Mouse (Mus musculus): ENCODE results near the gene Fam89b.
A peak's percentile ranks its signal among the peaks of the same experiment; 100 is the strongest.

Fam89b gene

DNA sequence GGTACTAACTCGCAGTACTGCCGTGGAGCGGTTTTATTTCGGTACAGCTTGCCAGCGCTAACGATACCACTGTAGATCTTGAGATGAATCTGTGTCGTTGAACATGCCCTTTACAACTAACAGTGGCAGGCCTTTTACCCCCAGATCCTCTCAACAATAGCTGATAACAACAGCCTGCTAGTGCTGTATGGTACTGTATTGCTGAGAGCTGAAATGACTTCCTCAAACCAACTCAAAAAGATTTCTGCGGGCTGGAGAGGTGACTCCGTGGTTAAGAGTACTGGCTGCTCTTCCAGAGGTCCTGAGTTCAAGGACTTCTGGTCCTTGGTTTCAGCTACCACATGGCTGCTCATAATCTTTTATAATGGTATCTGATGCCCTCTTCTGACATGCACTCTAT, 4.9 kb upstream of the Fam89b start:
- DNase-seq = no peak

DNA sequence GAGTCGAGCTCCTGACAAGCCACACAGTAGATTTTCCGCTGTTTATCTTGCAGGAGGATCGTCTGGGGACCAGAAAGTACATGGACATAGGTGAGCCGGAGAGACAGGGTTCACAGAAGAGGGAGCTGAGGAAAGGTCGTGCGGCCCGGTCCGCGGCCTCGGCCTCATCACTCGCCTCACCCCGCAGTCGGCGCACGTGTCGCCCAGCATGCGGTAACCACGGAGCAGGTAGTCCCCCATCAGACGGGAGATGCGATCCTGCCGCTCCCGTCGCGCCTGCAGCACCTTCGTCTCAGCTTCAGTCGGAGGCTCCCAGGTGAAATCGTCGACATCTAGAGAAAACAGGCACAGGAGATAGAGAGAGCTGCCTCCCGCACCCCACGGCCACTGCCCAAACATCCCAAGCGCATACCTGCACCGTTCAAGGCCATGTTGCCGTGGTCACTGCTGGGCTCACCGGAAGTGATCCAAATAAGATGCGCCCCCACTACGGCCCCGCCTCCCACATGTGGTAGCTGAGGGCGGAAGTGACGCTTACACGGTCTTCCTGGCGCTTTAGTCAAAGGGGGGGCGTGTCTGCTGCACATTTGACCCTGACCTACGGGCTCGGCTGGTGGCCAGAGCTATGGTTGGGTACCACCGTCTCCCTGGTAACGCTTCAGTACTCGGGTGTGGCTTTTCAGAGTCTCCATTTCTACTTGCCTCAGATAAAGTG, 2.0 kb upstream of the Fam89b start:
- peak; percentile 93 for DNase-seq

DNA sequence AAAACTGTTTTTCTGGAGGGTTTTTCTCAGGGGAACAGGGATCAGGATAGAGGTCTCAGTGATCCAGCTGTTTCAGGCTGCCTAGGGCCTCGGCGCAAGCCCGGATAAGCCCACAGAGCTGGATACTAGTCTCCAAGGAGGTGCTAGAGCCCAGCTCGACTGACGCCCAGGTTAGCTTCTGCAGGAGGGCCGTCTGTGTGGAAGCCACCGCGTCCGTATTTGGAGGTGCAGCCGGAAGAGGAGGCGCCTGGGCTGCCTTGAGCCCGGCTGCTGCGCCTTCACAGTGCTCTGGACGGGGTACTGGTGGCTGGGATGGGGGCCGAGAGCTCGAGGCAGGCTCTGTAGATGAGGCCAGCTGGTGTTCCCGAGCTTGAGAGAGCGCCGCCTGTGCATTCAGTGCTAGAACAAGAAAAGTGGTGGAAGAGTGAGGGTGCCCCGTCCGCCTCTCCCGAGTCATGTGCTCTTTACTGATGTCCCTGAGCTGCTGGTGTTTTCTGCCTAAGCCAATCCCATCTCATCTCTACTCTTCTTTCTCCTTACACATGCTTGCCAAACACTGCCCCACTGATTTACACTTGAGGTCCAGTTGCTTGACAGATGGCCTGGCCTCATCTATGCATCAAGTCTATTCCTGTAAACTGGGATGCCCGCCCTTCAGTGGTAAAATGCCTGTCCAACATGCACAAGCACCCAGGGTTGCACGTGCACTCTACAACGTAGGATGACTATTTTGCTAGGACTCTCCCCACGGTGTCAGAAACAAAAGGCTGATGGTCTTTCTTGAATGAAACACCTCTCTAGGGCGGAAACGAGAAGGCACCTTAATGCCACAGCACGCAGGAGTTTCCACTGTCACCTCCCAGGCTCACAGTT, 1.1 kb upstream of the Fam89b start:
- DNase-seq = peak; percentile 24

DNA sequence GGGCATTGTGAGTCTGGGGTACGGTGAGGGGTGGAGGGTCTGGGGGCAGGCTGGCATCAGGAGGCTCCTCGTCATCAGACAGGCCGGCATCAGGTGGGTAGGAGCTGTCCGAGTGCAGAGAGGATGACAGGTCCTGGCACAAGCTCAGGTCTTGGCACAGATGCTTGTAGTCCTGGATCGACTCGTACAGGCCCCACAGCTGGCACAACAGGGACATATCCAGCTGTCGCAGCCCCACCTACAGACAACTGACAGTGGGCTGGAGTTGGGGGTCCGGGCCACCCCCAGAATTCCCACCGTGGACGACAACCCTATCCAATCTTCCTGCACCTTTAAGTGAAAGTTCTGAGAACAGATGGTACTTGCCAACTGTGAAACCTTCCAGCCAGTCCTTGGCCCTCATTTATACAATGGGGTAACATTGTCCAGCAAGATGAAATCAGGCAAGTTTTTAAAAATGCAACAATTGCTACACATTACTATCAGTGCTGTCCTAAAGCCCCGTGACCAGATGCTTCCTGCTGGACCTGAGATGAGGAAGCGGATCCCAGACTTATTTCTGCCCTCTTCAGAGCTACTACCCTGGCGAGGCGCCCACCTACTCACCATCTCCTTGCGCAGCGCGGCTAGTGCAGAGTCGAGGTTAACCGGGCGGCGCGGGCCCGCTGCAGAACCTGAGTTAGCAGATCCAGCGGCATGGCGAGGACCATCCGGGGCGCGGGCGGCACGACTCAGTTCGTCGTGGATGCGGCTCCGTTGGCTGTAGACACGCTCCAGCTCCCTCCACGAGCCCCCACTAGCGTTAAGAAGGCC, 616 bp downstream of the Fam89b start:
- peak; percentile 34 for DNase-seq

DNA sequence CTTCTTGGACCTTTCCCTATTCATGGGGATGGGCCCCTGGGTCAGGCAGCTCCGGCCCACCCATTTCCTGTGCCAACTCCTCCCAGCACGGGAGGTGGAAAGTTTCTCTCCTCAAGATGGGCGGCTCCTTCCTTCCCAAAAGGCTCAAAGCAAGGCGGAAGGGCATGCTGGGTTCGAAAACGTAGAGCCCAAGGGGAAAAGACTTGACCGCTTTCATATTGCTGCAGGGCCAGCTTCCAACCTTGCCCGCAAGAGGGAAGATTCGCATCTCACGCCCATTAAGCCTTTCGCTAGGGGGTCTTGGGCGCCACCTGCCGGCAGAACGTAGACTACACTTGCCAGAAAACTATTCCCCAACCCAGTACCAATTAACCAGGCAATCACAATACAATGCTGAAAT, 1.8 kb downstream of the Fam89b start:
- peak; percentile 78 for DNase-seq

DNA sequence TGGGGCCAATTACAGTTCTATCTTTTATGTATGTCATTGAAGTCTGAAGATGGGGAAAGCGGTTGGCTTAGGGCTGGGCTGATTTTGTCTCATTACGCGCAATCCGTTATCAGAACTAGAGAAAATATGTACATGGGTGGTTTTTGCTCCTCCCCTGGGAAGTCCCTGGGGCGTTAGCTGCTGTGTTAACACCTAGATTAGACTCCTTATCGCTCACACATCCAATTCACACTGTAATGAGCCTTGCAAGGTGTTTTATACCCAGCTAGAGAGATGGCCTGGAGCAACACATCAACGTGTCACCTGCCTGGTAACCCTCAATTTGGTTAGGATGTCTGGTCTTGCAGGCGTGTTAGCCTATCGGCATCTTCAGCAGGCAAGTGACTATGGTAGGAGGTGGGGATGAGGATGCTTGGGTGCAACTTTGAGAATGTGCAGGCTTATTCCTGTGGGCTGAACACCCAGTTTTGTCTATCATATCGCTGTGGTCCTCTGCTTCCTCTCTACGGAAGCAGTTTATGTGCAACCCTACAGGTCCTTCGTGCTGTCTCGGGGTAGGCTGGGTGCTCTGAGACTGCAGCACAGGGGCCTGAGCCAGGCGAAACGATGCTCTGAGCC, 2.4 kb downstream of the Fam89b start:
- DNase-seq = no peak

DNA sequence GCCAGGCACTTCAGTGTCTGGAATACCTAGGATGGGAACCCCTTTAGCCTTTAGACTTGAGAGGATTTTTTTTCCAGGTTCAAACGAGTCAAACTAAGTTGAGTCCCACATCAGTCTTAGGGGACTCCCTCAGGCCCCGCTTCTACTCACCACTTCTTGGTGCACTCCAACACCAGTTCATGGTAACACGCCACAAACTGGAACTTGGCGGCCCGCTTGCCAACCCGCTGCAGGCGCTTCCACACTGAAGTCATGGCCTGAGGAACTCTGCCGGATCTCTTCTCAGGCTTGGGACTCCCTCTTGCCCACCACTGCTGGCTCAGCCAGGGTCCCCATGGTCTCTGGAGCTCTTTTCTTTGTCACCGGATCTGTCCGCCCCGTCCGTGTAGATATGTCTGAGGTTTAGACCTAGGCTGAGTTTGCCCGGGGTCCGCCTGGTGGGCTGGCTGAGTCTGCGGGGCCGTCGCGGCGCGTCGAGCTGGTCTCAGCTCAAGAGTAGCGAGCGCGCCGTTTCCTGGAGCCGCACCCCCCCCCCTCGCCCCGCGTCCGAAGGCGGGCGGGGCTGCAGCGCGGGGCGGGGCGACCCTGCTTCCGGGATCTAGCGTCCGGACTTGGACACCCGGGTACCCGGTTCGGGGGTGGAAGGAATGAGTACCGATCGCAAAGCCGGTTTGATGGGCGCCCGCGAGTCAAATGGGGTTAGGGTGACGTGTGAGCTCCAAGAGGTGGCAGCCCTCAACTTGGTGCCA, 3.5 kb downstream of the Fam89b start, which contains the start of gene Ehbp1l1:
Ehbp1l1 (minus strand) TSS at position 551 of the 749 bp plus-strand sequence.
- peak; percentile 48 for DNase-seq

DNA sequence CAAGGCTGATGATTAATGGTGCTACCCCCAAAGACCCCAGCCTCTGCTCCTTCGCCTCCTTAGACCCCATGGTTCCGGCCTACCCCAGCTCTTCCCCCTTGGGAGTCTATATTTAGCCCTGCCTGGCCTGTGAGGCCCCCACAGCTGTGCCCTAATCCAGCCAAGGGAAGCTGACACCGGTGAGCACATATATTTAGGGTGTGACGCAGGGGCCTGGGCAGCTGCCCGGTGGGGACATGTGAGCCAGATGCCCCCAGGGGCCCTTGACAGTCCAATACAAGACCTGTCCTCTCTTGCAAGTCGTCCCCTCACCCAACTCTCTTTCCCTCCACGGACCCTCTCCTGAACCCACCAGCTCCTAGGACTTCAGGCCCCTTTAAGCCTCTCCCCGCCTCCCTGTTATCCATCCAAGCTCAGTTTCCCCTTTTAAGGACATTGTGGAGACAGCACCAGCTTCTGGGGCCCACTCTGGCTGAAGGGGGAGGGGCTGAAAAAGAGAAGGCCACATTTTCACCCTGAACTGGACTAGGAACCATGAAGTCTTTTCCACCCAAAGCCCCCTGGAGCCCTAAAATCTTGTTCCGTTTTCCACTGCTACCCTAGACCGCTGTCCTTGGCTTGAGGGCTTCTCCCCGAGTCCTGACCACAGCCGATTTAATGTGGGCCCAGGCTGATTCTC, 4.3 kb downstream of the Fam89b start:
- DNase-seq = peak; percentile 53

DNA sequence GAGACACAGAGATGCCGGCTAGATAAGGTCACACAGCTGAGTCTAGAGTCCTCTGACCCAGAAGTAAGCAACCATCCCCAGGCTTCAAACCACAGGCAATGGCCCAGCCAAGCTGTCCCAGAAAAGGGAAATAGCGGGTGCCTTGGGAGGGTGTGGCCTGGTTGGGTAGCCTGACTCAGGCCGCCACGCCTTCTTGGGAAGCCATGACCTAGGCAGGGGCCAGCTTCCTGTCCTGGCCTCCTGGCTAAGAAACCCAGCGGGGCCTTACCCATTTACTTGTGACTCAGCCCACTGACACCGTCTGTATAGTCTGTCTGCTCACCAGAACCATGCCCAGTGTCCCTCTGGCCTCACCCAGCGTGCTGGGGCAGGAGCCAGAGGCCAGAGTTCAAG, 4.9 kb downstream of the Fam89b start:
- DNase-seq = peak; percentile 82

DNA sequence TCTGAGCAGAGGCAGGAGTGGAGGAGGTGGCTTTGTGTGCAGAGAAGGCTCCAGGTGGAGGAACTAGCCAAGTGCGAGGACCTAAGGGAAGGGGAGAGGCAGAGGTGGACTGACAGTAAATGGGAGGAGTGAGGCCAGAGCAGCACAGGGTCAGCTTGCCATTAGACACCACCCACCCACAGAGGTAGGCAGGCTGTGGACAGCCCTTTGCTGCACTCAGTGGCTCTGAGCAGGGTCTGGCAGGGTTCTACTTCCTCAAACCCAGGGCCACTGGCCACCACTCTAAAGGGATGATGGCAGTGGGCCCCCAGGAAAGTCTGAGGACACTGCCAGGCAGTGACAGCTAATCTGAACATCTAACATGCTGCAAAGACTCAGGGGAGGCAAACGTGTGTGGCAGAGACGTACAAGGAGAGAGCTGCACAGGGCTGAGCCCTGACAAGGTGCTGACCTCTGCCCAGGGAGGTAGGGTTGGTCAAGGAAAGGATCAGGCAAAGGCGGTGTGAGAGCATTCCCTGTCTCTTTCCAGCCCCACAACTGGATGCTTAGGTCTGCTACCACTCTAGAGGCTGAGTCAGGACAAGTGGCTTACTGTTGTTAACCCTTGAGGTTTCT, 5.4 kb downstream of the Fam89b start:
- DNase-seq = no peak

DNA sequence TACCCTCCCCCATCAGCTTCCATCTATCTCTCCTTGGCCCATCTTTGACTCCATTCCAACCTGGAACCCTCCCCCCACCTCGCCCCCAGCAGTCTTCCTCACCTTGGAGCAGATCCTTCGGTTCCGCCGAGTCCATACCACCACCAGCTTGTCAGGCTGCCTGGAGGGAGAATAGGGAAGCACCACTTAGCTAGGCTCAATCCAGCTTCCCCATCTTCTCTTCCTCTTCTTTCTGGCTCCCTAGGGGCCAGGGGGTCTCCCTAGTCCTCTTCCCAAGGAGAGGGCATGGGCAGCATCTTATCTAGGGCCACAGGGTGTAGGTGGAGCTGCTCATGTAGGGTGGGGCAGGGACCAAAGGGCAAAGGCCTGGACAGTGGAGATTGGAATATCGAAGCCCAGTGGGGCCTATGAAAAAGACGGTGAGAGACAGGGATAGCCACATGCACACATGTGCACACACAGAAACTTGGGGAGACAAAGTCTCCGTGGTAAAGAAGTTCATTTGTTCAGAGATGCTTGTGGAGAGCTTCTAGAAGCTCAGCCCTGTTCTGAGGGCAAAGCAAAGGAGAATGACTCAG, 6.5 kb downstream of the Fam89b start:
- DNase-seq = no peak

DNA sequence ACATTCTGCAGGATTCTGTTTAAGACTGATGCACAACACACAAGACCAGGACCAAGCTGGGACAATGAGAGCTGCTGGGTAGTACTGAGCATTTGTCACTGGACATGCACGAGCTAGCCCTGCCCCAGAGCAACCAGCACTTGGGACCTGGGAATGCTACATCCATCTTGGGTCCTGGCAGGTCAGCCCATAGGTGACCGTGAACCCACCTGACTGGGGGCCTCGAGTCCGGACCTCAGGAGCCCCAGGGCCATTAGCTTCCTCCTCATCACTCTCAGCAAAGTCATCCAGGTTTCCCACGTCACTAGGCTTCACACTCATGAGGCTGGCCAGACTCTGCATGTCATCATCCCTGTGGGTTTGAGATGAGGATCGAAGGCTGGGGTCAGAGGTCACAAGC, 8.2 kb downstream of the Fam89b start:
- DNase-seq = no peak

DNA sequence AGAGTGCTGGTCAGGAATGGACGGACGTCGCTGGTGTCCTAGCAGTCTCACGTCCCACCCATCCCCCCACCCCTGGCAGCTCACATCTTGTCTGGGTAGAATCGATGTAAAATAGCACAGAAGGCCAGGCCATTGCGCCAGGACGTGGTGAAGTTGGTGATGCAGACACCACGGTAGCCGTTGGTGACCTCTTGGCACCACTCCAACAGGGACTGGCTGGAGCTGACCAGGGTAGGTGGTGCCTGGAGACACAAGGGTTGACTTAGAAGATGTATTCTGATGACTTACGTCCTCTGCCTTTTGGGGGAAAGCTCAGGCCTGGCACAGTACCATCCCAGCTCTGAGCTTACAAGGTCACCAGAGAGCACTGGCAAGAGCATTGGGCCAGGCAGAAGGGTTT, 12.5 kb downstream of the Fam89b start:
- no peak for DNase-seq

DNA sequence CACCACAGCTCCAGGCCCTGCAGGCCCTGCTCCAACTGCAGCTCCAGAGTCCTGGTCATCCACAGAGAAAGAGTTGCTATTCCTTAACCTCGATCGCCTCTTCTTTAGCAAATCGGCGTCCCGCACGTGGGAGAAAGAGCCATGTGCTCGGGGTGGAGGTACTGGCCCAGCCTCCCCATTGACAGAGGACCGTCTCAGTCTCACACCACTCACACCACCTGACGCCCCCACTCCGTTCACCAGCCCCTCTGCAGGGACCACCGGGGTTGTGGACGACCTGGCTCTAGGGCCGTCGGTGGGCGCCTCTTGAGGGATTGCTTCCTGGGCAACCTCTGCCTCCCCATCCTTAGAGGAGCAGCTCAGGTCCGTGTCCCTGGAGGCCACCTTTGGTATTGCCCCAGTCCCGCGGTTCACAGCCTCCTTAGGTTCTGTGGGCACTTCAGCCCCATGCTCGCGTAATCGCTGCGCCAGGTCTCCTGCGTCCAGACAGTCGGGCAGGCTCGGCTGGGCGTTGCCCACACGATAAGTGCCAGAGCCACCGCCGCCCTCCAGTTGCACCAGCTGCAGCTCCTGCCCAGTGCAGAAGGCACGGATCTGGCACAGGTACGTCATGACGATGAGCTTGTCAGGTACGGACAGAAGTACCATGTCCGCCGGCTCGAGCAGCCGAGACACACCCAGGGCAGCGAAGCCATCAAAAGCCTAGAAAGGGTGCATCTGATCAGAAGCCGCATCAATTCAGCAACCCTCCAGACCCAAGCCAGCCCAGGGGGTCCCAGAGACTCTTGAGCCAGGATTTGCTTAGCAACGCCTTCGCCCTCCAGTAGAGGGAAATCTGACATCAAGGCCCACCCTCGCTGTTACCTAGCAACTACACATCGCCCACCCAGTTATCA, 13.4 kb downstream of the Fam89b start:
- DNase-seq = no peak

DNA sequence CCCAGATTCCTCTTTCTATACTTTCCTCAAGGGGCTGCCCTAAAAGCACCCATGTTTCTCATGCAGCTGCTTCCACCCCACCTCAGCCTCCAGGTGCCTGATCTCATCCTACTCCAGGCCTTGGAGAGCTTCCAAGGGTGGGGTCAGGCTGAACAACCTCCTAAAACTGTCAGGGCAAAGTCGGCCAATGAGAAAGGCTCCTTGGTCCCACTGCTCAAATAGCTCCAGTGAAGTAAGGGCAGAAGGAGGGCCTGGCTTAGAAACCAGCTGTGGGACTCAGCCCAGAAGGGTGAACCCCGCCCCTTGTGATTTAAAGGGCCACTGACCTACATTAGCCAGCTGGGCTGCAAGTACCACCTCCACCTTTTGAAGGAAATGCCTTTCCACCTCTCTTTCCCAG, 15.7 kb downstream of the Fam89b start:
- DNase-seq = peak; percentile 82

DNA sequence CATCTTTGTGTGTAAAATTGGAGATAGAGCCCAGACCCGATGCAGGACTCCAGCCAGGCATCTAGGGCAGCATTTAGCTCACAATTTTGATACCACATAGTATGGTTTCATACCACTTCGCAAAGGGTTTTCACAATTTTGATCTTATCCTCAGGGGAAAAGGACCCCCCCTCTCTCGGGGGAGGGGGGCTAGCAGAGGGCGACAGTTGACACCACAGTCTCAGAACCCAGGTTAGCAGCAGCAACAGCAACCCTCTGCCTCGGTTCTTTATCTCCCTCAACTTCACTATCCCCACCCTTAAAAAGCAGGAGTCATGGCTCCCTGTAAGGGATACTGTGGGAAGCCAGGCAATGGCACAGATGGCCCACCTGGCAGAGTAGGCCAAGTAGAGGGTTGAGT, 16.2 kb downstream of the Fam89b start:
- DNase-seq = no peak

DNA sequence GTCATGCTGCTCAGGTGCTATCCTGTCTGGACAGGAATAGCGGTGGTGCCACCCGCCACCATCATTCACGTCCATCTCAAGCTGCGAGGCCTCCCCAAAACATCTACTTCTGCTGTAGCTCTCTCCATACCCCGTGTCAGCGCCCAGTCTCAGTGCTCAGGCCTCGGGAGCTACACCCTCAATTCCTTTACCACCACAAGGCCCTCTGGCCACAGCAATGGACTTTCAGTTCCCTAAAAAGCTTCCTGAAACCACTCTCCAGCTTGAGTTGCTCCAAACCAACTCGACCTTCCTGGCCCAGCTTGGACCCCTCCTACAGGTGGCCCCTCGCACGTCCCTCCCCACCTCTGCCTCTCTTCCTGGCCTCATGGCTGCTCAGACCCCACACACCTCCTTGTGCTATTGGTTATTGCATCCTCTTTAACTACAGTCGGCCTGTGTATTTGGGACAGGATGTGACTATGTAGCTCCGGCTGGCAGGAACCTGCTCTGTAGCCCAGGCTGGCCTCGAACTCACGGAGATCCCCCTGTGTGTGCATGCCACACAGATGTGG, 17.5 kb downstream of the Fam89b start:
- DNase-seq = no peak

DNA sequence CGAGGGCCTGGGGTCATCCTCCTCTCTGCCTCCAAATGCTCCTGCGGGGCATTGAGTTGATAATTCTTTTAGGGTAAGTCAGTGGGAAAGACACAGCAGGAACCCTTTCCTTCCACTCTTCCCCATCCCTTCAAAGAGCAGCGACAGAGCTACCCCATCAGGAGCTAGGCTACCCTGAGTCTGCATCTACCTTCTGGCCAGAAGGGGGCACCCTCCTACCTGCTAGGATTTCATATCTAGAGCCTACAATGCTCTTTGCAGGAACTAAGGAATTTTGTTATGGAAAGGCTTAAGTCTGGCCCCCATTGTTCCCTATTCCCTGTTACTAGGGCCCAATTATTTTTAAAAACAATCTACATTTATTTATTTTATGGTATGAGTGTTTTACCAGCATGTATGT, 18.2 kb downstream of the Fam89b start:
- DNase-seq = peak; percentile 68

DNA sequence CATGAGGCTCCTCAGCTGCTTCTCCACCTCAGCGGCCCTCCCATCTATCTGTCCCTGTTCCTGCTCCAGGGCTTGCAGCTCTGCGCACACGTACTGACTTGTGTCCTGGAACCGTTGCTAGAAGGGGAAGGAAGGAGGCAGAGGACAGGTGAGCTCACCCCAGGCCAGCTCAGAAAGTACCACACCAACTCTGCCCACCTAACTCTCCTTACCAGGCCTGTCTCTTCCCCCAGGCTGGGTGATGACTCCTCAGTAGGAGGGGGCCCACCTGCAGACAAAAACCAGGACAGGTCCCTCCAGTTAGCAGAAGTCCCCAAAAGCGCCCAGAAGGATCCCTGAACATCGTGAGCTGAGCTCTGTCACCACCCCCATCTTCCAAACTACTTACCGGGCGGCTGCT, 18.9 kb downstream of the Fam89b start:
- no peak for DNase-seq

Data from kidney, adult 11 months (tissue).